In genomic region chr4:120992284-120992683, GRCm38 (mm10) we compare ENCODE assay signal across 22 mouse cellular contexts. TPM values are rescaled to one million over a fixed set of nuclear protein-coding genes. Genes with fewer than 3 reads are reported as not detected.
DNase-seq lines count a peak whose midpoint lies in the region; ATAC-seq and TF ChIP-seq lines count a peak whose summit lies in the region.
"Had no signal": no experiment of that assay in that cellular context is flagged by ENCODE, and none has a peak within 500 bp of the region (broad histone marks: within the 10 kb centered on the region; RNA-seq: fewer than 3 reads in every experiment).

No protein-coding gene starts in this region.

- no peak for TF ChIP-seq CTCF in bone marrow macrophage, adult 2 months (IDR thresholded peaks at IDR 0.05; ENCODE audit: low read depth, low read length)

- no peak overlapping the region for H3K27ac ChIP-seq in midbrain, embryonic 11.5 days (ENCODE audit: low read depth, low read length)
- no peak overlapping the region for H3K27ac ChIP-seq in midbrain, embryonic 16.5 days (ENCODE audit: low read length)
- H3K27ac ChIP-seq in bone marrow macrophage, adult 2 months (ENCODE audit: insufficient read depth, low read depth, low read length) = peak overlapping the region; percentile 55
- H3K27ac ChIP-seq: forebrain, embryonic 10.5 days; forebrain, embryonic 13.5 days; hindbrain, embryonic 12.5 days; hindbrain, embryonic 15.5 days had no signal

- peaks cover 10% of the 10 kb centered on the region for H3K4me1 ChIP-seq in midbrain, embryonic 11.5 days (ENCODE audit: control insufficient read depth, insufficient read depth, low read length)
- H3K4me1 ChIP-seq in midbrain, embryonic 16.5 days (ENCODE audit: control insufficient read depth, insufficient read depth, low read length) = peaks cover 4% of the 10 kb centered on the region
- H3K4me1 ChIP-seq in bone marrow macrophage, adult 2 months (ENCODE audit: control insufficient read depth, insufficient read depth, low read length) = peaks cover 44% of the 10 kb centered on the region
- H3K4me1 ChIP-seq: forebrain, embryonic 13.5 days; hindbrain, embryonic 12.5 days; hindbrain, embryonic 15.5 days had no signal

- no peak for DNase-seq in midbrain, embryonic 11.5 days (ENCODE audit: low spot score, missing footprints)
- DNase-seq in retina, adult 2 months (ENCODE audit: low read depth, low spot score) = peak; percentile 45
- peak; percentile 34 for DNase-seq in retina, postnatal 7 days (ENCODE audit: low read depth, low spot score)
- no peak for DNase-seq in right cerebral cortex, postnatal 36 days (ENCODE audit: low spot score in 2 of 2)
- no peak for DNase-seq in right cerebral cortex, postnatal 14 days
- DNase-seq: adrenal gland, postnatal 10 days; cerebellum, adult 11-12 months; cerebellum, adult 9-10 months; cerebellum, postnatal 14 days; gastrocnemius, postnatal 10 days; gastrocnemius, postnatal 36 days had no signal

- TF ChIP-seq POLR2A in bone marrow macrophage, adult 2 months (IDR thresholded peaks at IDR 0.05; ENCODE audit: borderline replicate concordance, low read depth, low read length) = no peak

- H3K4me2 ChIP-seq in midbrain, embryonic 11.5 days = no peak overlapping the region
- H3K4me2 ChIP-seq in midbrain, embryonic 16.5 days (ENCODE audit: low read length) = no peak overlapping the region
- H3K4me2 ChIP-seq: forebrain, embryonic 13.5 days; heart, embryonic 11.5 days; hindbrain, embryonic 12.5 days; hindbrain, embryonic 15.5 days had no signal

- H3K9me3 ChIP-seq in midbrain, embryonic 11.5 days (ENCODE audit: control insufficient read depth, low read length) = peaks cover 3% of the 10 kb centered on the region; the same call in 1 of the 2 replicates
- H3K9me3 ChIP-seq in midbrain, embryonic 16.5 days (replicated peaks; ENCODE audit: control insufficient read depth, low read length, poor library complexity, severe bottlenecking) = no peaks in the 10 kb centered on the region
- H3K9me3 ChIP-seq: hindbrain, embryonic 12.5 days; hindbrain, embryonic 15.5 days had no signal

- 28% methylated on average over 2 of the region's 2 CpGs for WGBS in midbrain, embryonic 11.5 days
- WGBS in midbrain, embryonic 16.5 days = 20% methylated on average over 2 of the region's 2 CpGs

- H3K4me3 ChIP-seq in midbrain, embryonic 11.5 days (ENCODE audit: low read depth, low read length) = no peak overlapping the region
- no peak overlapping the region for H3K4me3 ChIP-seq in midbrain, embryonic 16.5 days (ENCODE audit: low read depth, low read length)
- no peak overlapping the region for H3K4me3 ChIP-seq in bone marrow macrophage, adult 2 months (ENCODE audit: insufficient read depth, low read length)
- H3K4me3 ChIP-seq: forebrain, embryonic 10.5 days; forebrain, embryonic 13.5 days; hindbrain, embryonic 12.5 days; hindbrain, embryonic 15.5 days had no signal

- H3K9ac ChIP-seq in midbrain, embryonic 11.5 days (ENCODE audit: low read length) = no peak overlapping the region
- H3K9ac ChIP-seq in midbrain, embryonic 16.5 days (ENCODE audit: low read depth, low read length) = no peak overlapping the region
- H3K9ac ChIP-seq: forebrain, embryonic 13.5 days; hindbrain, embryonic 12.5 days; hindbrain, embryonic 15.5 days had no signal

- peak; percentile 57; the same call in 1 of the 2 replicates for ATAC-seq in midbrain, embryonic 11.5 days (ENCODE audit: low FRiP score)
- ATAC-seq in midbrain, embryonic 16.5 days = no peak
- ATAC-seq: forebrain, embryonic 13.5 days; forebrain, embryonic 16.5 days; Patski had no signal

- no peaks in the 10 kb centered on the region for H3K36me3 ChIP-seq in midbrain, embryonic 11.5 days (ENCODE audit: control insufficient read depth, insufficient read depth, low read length)
- H3K36me3 ChIP-seq in midbrain, embryonic 16.5 days (ENCODE audit: control insufficient read depth, insufficient read depth, low read length) = no peaks in the 10 kb centered on the region
- H3K36me3 ChIP-seq: forebrain, embryonic 10.5 days; hindbrain, embryonic 12.5 days; hindbrain, embryonic 15.5 days had no signal

- peaks cover 30% of the 10 kb centered on the region for H3K27me3 ChIP-seq in midbrain, embryonic 11.5 days (ENCODE audit: control insufficient read depth, insufficient read depth, low read length)
- H3K27me3 ChIP-seq in midbrain, embryonic 16.5 days (ENCODE audit: control insufficient read depth, insufficient read depth, low read depth, low read length) = no peaks in the 10 kb centered on the region
- H3K27me3 ChIP-seq: CH12.LX; forebrain, embryonic 13.5 days; hindbrain, embryonic 12.5 days; hindbrain, embryonic 15.5 days; Patski had no signal

RNA-seq across cellular contexts. Expression of gene Smap2, which starts 24.8 kb away (rescaled TPM):
- polyA plus RNA-seq in midbrain, embryonic 11.5 days (2014; fragmentation: Nextera tagmentation; extraction: Ambion mirVana) = 17.6 and 18.1 TPM in 2 replicates
- 41.1 and 43.2 TPM in 2 replicates for polyA plus RNA-seq in midbrain, embryonic 16.5 days (2015; fragmentation: Nextera tagmentation; extraction: Ambion mirVana)
- polyA plus RNA-seq in bone marrow macrophage, adult 2 months (2012; ENCODE audit: insufficient read depth, insufficient read length, missing spikeins) = 137 and 139 TPM in 2 replicates

RNA-seq across cellular contexts. Expression of gene Zfp69, which starts 40.8 kb away (rescaled TPM):
- polyA plus RNA-seq in midbrain, embryonic 11.5 days (2014; fragmentation: Nextera tagmentation; extraction: Ambion mirVana) = 9.0 and 9.6 TPM in 2 replicates
- 5.8 and 7.2 TPM in 2 replicates for polyA plus RNA-seq in midbrain, embryonic 16.5 days (2015; fragmentation: Nextera tagmentation; extraction: Ambion mirVana)
- 2.0 and 2.4 TPM in 2 replicates for polyA plus RNA-seq in bone marrow macrophage, adult 2 months (2012; ENCODE audit: insufficient read depth, insufficient read length, missing spikeins)

RNA-seq across cellular contexts. Expression of gene Col9a2, which starts 46.9 kb away (rescaled TPM):
- polyA plus RNA-seq in midbrain, embryonic 11.5 days (2014; fragmentation: Nextera tagmentation; extraction: Ambion mirVana) = 2.3 TPM in 2 replicates
- polyA plus RNA-seq in midbrain, embryonic 16.5 days (2015; fragmentation: Nextera tagmentation; extraction: Ambion mirVana) = 13.1 and 16.7 TPM in 2 replicates
- polyA plus RNA-seq in bone marrow macrophage, adult 2 months (2012; ENCODE audit: insufficient read depth, insufficient read length, missing spikeins) = not detected in 2 replicates
- polyA plus RNA-seq: G1E had no signal

Comparison
In these comparisons a context has a peak if more than half of its experiments do, and no peak if none do; other contexts are left out.
1. DNase-seq: peak in retina, adult 2 months (single experiment) and retina, postnatal 7 days (single experiment); none in midbrain, embryonic 11.5 days (single experiment), right cerebral cortex, postnatal 36 days (0 of 2) and right cerebral cortex, postnatal 14 days (single experiment).